Mouse (Mus musculus) activated CD4-positive, CD25-positive, alpha-beta regulatory T cell (primary cell): ENCODE results near the gene C1s1. TPM values are rescaled to one million over a fixed set of nuclear protein-coding genes. Genes with fewer than 3 reads are reported as not detected.

Experiments
- polyA plus RNA-seq, 2 experiments: library from polyadenylated mRNA; unstranded; fragments of 100-300 nt; shearing (Covaris generic); gene quantifications; one replicate each; pipeline ENCODE4 v1.2.1; 2017

C1s1 gene
- polyA plus RNA-seq: under 1 TPM in 1 of 2 experiments, not detected in 1; 0.21 TPM

GRCm38 (mm10) chr6:124542284-124542683, at the start of gene C1s1:
C1s1 (minus strand) TSS chr6:124542359.

GRCm38 (mm10) chr6:124570026-124570425, 27.9 kb upstream of the C1s1 start, which contains the start of gene C1rb:
C1rb (plus strand) TSS chr6:124570294.

GRCm38 (mm10) chr6:124512355-124512836, 29.8 kb downstream of the C1s1 start, which contains the start of gene C1ra:
C1ra (plus strand) TSS chr6:124512405.

GRCm38 (mm10) chr6:124492842-124493561, 49.2 kb downstream of the C1s1 start, which contains the start of gene C1rl:
C1rl (plus strand) TSS chr6:124493113.

Other genes starting within 250 kb of the C1s1 start
- under 1 TPM; 0.23 to 0.79 TPM for gene Cd163, start 237.7 kb downstream of the C1s1 start, polyA plus RNA-seq
- 10 to 100 TPM; 22.2 to 28.9 TPM for gene Pex5, start 127.3 kb downstream of the C1s1 start, polyA plus RNA-seq
- gene Clstn3, start 77.6 kb downstream of the C1s1 start, polyA plus RNA-seq: under 1 TPM in 1 of 2 experiments, not detected in 1; 0.61 TPM
- gene C1rl, start 49.2 kb downstream of the C1s1 start, polyA plus RNA-seq: not detected
- under 1 TPM; 0.17 to 0.53 TPM for gene C1ra, start 30.0 kb downstream of the C1s1 start, polyA plus RNA-seq
- not detected for gene C1rb, start 27.9 kb upstream of the C1s1 start, polyA plus RNA-seq
- gene C1s2, start 93.7 kb upstream of the C1s1 start, polyA plus RNA-seq: not detected
- 10 to 100 TPM; 51.5 to 80.2 TPM for gene Lpcat3, start 120.7 kb upstream of the C1s1 start, polyA plus RNA-seq
- gene Emg1, start 169.8 kb upstream of the C1s1 start, polyA plus RNA-seq: 100 to 1,000 TPM; 250 to 341 TPM
- 100 to 1,000 TPM; 199 to 262 TPM for gene Phb2, start 170.0 kb upstream of the C1s1 start, polyA plus RNA-seq
- 100 to 1,000 TPM; 271 to 272 TPM for gene Ptpn6, start 196.4 kb upstream of the C1s1 start, polyA plus RNA-seq
- gene Grcc10, start 199.0 kb upstream of the C1s1 start, polyA plus RNA-seq: 100 to 1,000 TPM; 443 to 508 TPM
- not detected for gene Gm45234, start 213.7 kb upstream of the C1s1 start, polyA plus RNA-seq
- 10 to 100 TPM in 1 of 2 experiments, 1 to 10 TPM in 1; 3.7 to 10.9 TPM for gene Atn1, start 214.2 kb upstream of the C1s1 start, polyA plus RNA-seq
- 1 to 10 TPM; 3.3 to 7.1 TPM for gene Eno2, start 227.3 kb upstream of the C1s1 start, polyA plus RNA-seq
- 1 to 10 TPM in 1 of 2 experiments, not detected in 1; 2.7 TPM for gene Lrrc23, start 237.4 kb upstream of the C1s1 start, polyA plus RNA-seq